Mouse (Mus musculus): ENCODE results near the gene Prmt3.

DNA sequence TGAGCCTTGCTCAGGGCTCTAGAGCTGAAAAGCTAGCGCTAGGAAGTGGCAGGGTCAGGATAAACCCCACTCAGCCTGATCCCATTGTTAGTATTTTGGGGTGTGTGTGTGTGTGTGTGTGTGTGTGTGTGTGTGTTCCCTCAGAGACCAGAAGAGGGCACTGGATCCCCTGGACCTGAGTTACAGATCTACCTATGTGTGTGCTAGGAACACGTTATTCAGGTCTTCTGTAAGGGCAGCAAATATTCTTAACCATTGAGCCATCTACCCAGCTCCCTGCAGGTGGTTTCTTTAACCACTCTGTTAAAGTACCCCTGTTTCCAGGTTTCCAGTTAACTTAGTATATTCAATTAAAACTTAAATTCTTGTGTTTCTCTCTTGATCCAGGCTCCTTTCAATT, 3.8 kb upstream of the Prmt3 start:
- TF ChIP-seq TAL1 (IDR thresholded peaks at IDR 0.05; ENCODE audit: low read length) (no peak), GATA1 (IDR thresholded peaks at IDR 0.05; ENCODE audit: low read length) (no peak)
